Mouse (Mus musculus): ENCODE measurements around the gene Cabp4. TPM values are rescaled to one million over a fixed set of nuclear protein-coding genes. Genes with fewer than 3 reads are reported as not detected.

Cabp4 gene
- polyA plus RNA-seq, 2 experiments = 0.15 TPM; not detected in 1

DNA sequence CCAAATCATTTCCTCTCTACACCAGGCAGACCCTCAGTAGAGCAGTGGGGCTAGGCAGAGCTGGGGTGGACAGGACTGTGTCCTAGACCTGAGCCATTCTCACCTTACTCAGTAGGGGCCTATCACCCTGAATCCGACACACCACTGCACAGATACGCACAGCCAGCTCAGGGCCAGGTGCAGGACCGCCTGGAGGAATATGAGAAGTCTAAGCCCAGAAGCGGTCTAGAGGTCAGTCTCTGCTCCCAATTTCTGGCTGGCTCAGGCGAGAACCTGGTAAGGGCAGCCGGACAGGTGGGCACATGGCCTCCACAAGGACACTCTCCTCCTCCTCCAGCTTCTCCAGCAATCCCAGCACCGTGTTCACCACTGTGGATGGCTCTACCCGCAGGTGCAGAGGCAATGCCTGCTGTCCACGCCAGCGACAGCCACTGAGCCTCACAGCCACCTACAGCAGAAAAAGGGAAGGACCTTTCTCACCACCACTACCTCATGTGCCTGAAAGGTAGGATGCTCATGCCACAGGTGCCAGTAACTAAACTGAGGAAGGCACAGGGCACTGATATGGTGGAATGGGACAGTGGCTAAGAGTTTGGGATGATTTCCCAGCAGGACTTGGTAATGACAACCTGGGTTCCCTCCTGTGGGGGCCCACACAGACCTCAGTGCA, 27.0 kb upstream of the Cabp4 start:
- Histone ChIP-seq H3K36me3 (replicated peaks; ENCODE audit: control insufficient read depth, insufficient read depth, low read depth) (no peaks in the 10 kb centered on the region), H3K4me2 (ENCODE audit: low read depth) (no peak overlapping the region), H3K4me3 (ENCODE audit: insufficient read depth in 1 of 2, low read depth in 2 of 2, low read length in 2 of 2) (no peak overlapping the region), H3K9ac (replicated peaks) (no peak overlapping the region), H3K27ac (no peak overlapping the region), H3K4me1 (replicated peaks; ENCODE audit: control insufficient read depth in 2 of 2, insufficient read depth in 2 of 2, low read length in 1 of 2) (peaks cover 4 to 12% of the 10 kb centered on the region in 2 experiments), H3K27me3 (ENCODE audit: control insufficient read depth, insufficient read depth, low read length) (no peaks in the 10 kb centered on the region), H3K9me3 (ENCODE audit: control insufficient read depth, low read length) (no peaks in the 10 kb centered on the region)
- ATAC-seq (ENCODE audit: insufficient read depth) = no peak
- 73% methylated on average over 10 of the region's 10 CpGs for WGBS (ENCODE audit: insufficient replicate concordance)
- no peak for DNase-seq (ENCODE audit: low read depth in 3 of 3, low spot score in 3 of 3)
- no peak for TF ChIP-seq CTCF (IDR thresholded peaks at IDR 0.05; ENCODE audit: low read depth)
- TF ChIP-seq EP300 (IDR thresholded peaks at IDR 0.05; ENCODE audit: low read depth) = no peak

DNA sequence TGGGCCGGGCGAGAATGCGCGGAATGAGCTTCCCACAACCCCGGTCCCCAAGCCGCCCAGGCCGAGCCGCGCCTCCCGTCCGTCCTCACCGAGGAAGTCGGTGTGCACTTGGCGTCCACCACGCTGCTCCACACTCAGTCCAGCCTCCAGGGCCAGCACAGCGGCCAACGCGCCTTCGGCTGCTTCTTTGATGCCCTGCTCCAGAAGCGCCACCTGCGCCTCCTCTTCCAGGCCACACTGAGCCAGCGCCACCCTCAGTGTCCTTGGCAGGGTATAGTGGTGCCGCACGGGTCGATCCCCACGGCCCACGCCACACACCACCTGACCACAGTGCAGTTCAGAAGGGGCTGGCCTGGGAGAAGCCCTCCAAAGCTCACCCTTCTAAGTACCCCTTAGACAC, 26.0 kb upstream of the Cabp4 start:
- Histone ChIP-seq H3K36me3 (replicated peaks; ENCODE audit: control insufficient read depth, insufficient read depth, low read depth) (no peaks in the 10 kb centered on the region), H3K4me1 (replicated peaks; ENCODE audit: control insufficient read depth in 2 of 2, insufficient read depth in 2 of 2, low read length in 1 of 2) (peaks cover 4 to 5% of the 10 kb centered on the region in 2 experiments), H3K27ac (peak overlapping the region; percentile 0; the same call in 1 of the 2 replicates), H3K4me3 (ENCODE audit: insufficient read depth in 1 of 2, low read depth in 2 of 2, low read length in 2 of 2) (peak overlapping the region; percentile 42 to 57), H3K9me3 (ENCODE audit: control insufficient read depth, low read length) (no peaks in the 10 kb centered on the region), H3K4me2 (ENCODE audit: low read depth) (peak overlapping the region; percentile 87), H3K27me3 (ENCODE audit: control insufficient read depth, insufficient read depth, low read length) (no peaks in the 10 kb centered on the region), H3K9ac (replicated peaks) (peak overlapping the region; percentile 50)
- WGBS (ENCODE audit: insufficient replicate concordance) = 13% methylated on average over 27 of the region's 27 CpGs
- ATAC-seq (ENCODE audit: insufficient read depth) (peak; percentile 54), DNase-seq (ENCODE audit: low read depth in 3 of 3, low spot score in 3 of 3) (no peak)
- TF ChIP-seq CTCF (IDR thresholded peaks at IDR 0.05; ENCODE audit: low read depth) = no peak
- TF ChIP-seq EP300 (IDR thresholded peaks at IDR 0.05; ENCODE audit: low read depth) = no peak

DNA sequence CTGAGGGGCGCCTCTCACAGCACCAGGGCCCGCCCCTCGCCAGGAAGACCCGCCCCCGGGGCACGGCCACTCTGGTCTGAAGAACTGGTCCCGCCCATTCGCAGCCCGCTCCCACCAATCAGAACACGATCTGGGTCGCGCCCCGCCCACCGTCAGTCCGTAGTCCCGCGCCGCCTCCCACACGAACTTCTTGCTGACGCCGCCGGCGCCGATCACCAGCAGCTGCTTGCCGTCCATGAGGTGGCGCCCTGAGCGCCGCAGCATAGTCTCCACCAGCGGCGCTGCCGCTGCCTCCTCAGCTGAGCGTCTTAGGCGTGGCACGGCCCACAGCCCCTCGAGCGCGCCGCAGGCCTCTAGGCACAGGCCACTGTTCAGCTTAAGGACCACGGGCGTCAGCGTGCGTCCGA, 25.5 kb upstream of the Cabp4 start:
- Histone ChIP-seq H3K27me3 (ENCODE audit: control insufficient read depth, insufficient read depth, low read length) (no peaks in the 10 kb centered on the region), H3K4me3 (ENCODE audit: insufficient read depth in 1 of 2, low read depth in 2 of 2, low read length in 2 of 2) (peak overlapping the region; percentile 42 to 57), H3K36me3 (replicated peaks; ENCODE audit: control insufficient read depth, insufficient read depth, low read depth) (no peaks in the 10 kb centered on the region), H3K9me3 (ENCODE audit: control insufficient read depth, low read length) (no peaks in the 10 kb centered on the region), H3K4me2 (ENCODE audit: low read depth) (peak overlapping the region; percentile 87), H3K4me1 (replicated peaks; ENCODE audit: control insufficient read depth in 2 of 2, insufficient read depth in 2 of 2, low read length in 1 of 2) (peaks cover 4 to 6% of the 10 kb centered on the region in 2 experiments), H3K27ac (peak overlapping the region; percentile 0; the same call in 1 of the 2 replicates), H3K9ac (replicated peaks) (peak overlapping the region; percentile 50)
- ATAC-seq (ENCODE audit: insufficient read depth) = peak; percentile 94
- peak; percentile 94 to 95 (median 94) for DNase-seq (ENCODE audit: low read depth in 3 of 3, low spot score in 3 of 3)
- WGBS (ENCODE audit: insufficient replicate concordance) = under 1% methylated on average over 43 of the region's 43 CpGs
- TF ChIP-seq EP300 (IDR thresholded peaks at IDR 0.05; ENCODE audit: low read depth) (no peak), CTCF (IDR thresholded peaks at IDR 0.05; ENCODE audit: low read depth) (peak; percentile 97)

DNA sequence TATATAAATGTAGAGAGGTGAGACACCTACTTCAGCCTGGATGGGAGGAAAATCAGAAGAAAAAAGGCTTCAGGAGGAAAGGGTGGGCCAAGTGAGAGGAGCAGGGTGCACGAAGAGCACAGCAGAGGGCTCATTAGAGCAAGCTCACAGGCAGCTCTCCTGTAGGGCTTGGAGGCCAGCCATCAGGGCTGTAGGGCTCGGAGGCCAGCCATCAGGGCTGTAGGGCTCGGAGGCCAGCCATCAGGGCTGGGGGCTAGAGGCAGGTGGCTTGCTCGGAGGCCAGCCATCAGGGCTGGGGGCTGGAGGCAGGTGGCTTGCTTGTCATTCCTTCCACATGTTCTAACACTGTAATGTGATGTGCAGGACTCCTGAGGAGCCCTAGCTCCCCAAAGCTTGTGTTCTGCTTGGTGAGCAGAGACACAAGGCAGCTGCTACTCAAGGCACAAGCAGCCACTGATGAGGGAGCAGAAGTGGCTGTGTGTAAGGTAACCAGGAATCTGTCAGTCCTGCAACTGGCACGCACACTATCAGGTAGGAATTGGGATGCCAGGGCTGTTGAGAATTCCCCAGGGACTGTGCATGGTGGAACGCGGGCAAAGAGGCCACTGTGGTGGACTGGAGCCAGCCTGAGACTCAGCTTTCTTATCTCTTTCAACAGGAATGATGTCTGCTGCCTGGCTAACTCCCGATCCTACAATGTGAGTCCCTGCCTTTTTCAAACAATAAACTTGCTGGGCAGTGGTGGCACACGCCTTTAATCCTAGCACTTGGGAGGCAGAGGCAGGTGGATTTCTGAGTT, 23.0 kb upstream of the Cabp4 start:
- Histone ChIP-seq H3K27ac (no peak overlapping the region), H3K27me3 (ENCODE audit: control insufficient read depth, insufficient read depth, low read length) (no peaks in the 10 kb centered on the region), H3K4me1 (replicated peaks; ENCODE audit: control insufficient read depth in 2 of 2, insufficient read depth in 2 of 2, low read length in 1 of 2) (peaks cover 16 to 17% of the 10 kb centered on the region in 2 experiments), H3K4me2 (ENCODE audit: low read depth) (no peak overlapping the region), H3K4me3 (ENCODE audit: insufficient read depth in 1 of 2, low read depth in 2 of 2, low read length in 2 of 2) (no peak overlapping the region), H3K9me3 (ENCODE audit: control insufficient read depth, low read length) (no peaks in the 10 kb centered on the region), H3K9ac (replicated peaks) (no peak overlapping the region; the same call in 1 of the 2 replicates), H3K36me3 (replicated peaks; ENCODE audit: control insufficient read depth, insufficient read depth, low read depth) (no peaks in the 10 kb centered on the region; the same call in 1 of the 2 replicates)
- no peak for ATAC-seq (ENCODE audit: insufficient read depth)
- DNase-seq (ENCODE audit: low read depth in 3 of 3, low spot score in 3 of 3) = no peak
- no peak for TF ChIP-seq EP300 (IDR thresholded peaks at IDR 0.05; ENCODE audit: low read depth)
- no peak for TF ChIP-seq CTCF (IDR thresholded peaks at IDR 0.05; ENCODE audit: low read depth)
- 57% methylated on average over 9 of the region's 9 CpGs for WGBS (ENCODE audit: insufficient replicate concordance)

DNA sequence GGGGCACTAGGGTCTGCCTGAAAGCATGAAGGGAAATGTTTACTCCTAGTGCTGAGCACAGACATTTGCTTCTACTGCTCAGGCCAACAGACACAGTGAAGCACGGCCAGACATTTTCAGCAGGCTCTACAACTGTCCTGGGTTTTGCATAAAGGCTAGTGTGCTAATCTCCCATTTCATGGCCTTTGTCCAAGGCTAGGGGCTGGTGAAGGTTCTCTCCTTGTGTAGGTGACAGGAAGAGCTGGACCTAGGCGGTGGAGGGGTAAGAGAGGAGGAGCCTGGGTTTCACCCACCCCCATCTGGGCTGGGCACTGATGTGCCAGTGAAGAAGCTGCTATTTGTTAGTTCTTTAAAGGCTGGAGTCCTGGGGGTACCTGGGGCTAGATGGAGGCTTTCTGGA, 20.9 kb upstream of the Cabp4 start:
- no peak overlapping the region for H3K4me3 ChIP-seq (ENCODE audit: insufficient read depth in 1 of 2, low read depth in 2 of 2, low read length in 2 of 2)
- WGBS (ENCODE audit: insufficient replicate concordance) = 62% methylated on average over 2 of the region's 2 CpGs
- H3K36me3 ChIP-seq (replicated peaks; ENCODE audit: control insufficient read depth, insufficient read depth, low read depth) = no peaks in the 10 kb centered on the region; the same call in 1 of the 2 replicates
- peak overlapping the region; percentile 18; the same call in 1 of the 2 replicates for H3K27ac ChIP-seq
- TF ChIP-seq EP300 (IDR thresholded peaks at IDR 0.05; ENCODE audit: low read depth) (no peak), CTCF (IDR thresholded peaks at IDR 0.05; ENCODE audit: low read depth) (no peak)
- peaks cover 12 to 14% of the 10 kb centered on the region in 2 experiments for H3K4me1 ChIP-seq (replicated peaks; ENCODE audit: control insufficient read depth in 2 of 2, insufficient read depth in 2 of 2, low read length in 1 of 2)
- DNase-seq (ENCODE audit: low read depth in 3 of 3, low spot score in 3 of 3) (no peak), ATAC-seq (ENCODE audit: insufficient read depth) (no peak)
- no peak overlapping the region for H3K9ac ChIP-seq (replicated peaks)
- no peaks in the 10 kb centered on the region for H3K9me3 ChIP-seq (ENCODE audit: control insufficient read depth, low read length)
- no peak overlapping the region for H3K4me2 ChIP-seq (ENCODE audit: low read depth)
- H3K27me3 ChIP-seq (ENCODE audit: control insufficient read depth, insufficient read depth, low read length) = no peaks in the 10 kb centered on the region
